Mouse (Mus musculus) liver, embryonic 14.5 days (tissue): Measurements from ENCODE around the gene Cacna1c.
A peak's percentile ranks its signal among the peaks of the same experiment; 100 is the strongest.

Experiments
- CTCF ChIP-seq: IDR thresholded peaks from 2 replicates; pipeline ENCODE4 v1.5.1; 2016; ENCODE audit warnings: antibody characterized with exemption, low read depth, control low read depth
- EP300 ChIP-seq: IDR thresholded peaks from 2 replicates; pipeline ENCODE4 v1.6.1; 2016; ENCODE audit warnings: antibody characterized with exemption, low read depth

DNA sequence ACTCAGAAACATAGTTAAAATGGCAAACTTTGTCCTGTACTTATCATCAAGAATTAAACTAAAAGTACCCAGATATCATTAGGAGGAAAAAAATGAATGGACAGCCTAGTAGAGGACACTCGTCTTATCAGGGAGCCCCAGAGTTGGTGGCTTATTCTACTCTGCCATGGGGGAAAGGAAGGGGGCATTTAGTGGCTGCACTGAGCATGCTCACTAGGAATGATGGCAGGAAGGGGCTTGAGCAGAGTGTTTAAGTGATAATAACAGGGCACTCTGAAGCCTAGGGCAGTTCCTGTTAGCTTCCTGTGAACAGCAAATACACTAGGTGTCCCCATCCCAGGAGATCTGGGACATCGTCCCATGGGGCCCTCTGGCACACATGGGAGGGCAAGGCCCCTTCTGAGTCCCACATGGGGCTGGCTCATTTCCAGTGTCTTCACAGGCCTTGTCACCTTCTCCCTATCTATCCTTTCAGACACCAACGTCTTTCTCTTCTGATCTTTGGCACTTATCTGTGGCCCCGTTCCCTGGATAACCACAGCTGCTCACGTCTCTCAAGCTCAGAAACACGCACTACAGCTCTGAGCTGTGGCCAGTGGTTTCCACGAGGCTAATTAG is 437.8 kb downstream of the Cacna1c start:
- no peak for TF ChIP-seq CTCF
- peak; percentile 92 for TF ChIP-seq EP300
